Mouse (Mus musculus): ENCODE results near the gene Spns2. TPM values are rescaled to one million over a fixed set of nuclear protein-coding genes. Genes with fewer than 3 reads are reported as not detected.
A peak's percentile ranks its signal among the peaks of the same experiment; 100 is the strongest.

Spns2 gene
- polyA plus RNA-seq, 1 experiment from 2014 or later: 5.5 TPM

DNA sequence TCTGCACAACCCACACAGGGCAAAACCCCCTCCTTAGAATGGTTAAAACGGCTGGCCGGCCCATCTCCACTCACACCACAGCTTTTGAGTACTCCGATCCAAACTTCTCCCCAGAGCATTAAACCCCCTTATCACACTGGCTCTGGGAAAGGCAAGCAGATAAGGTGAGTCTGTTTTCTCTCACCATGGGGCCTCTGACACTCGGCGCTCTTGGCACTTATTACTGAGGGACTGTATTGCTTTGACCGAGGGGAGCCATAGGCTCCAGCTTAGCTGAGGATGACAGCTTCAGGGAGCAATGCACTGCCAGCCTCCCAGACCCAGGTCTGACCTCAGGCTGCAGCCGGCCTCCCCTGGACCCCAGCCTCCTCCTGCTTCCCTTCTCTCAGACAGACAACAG lies 82.1 kb downstream of the Spns2 start:
- Histone ChIP-seq H3K36me3 (no peaks in the 10 kb centered on the region), H3K4me1 (replicated peaks) (peaks cover 37% of the 10 kb centered on the region), H3K4me3 (replicated peaks) (no peak overlapping the region), H3K27me3 (peaks cover 40% of the 10 kb centered on the region), H3K27ac (no peak overlapping the region), H3K4me2 (peak overlapping the region; percentile 35), H3K9ac (no peak overlapping the region), H3K9me3 (replicated peaks) (no peaks in the 10 kb centered on the region)
- DNase-seq (no peak), ATAC-seq (ENCODE audit: low read depth) (no peak)
- 6% methylated on average over 7 of the region's 7 CpGs for WGBS (ENCODE audit: insufficient replicate concordance)

DNA sequence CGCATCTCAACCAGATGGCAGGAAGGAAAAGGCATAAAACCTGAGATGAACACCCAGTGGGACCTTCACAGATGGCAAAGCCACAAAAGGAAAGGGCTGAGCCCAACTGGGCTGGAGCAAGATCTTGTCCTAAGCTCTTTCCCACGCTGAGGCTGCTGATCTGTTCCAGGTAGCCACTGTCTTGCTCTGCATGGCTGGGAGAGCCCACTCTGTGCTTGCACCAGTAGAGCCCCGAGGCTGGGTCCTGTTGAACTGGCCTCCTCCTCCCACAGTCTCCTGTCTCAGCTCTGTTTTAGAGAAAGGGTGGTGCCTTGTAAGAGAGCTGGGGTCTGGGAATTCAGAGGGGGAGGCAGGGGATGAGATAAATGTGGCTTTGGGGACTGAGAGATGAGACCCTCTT lies 82.6 kb downstream of the Spns2 start:
- Histone ChIP-seq H3K4me1 (replicated peaks) (peaks cover 37% of the 10 kb centered on the region), H3K27ac (no peak overlapping the region), H3K9me3 (replicated peaks) (no peaks in the 10 kb centered on the region), H3K36me3 (no peaks in the 10 kb centered on the region), H3K4me3 (replicated peaks) (no peak overlapping the region), H3K9ac (no peak overlapping the region), H3K27me3 (peaks cover 35% of the 10 kb centered on the region), H3K4me2 (peak overlapping the region; percentile 35)
- DNase-seq (no peak), ATAC-seq (ENCODE audit: low read depth) (no peak)
- 28% methylated on average over 3 of the region's 3 CpGs for WGBS (ENCODE audit: insufficient replicate concordance)

DNA sequence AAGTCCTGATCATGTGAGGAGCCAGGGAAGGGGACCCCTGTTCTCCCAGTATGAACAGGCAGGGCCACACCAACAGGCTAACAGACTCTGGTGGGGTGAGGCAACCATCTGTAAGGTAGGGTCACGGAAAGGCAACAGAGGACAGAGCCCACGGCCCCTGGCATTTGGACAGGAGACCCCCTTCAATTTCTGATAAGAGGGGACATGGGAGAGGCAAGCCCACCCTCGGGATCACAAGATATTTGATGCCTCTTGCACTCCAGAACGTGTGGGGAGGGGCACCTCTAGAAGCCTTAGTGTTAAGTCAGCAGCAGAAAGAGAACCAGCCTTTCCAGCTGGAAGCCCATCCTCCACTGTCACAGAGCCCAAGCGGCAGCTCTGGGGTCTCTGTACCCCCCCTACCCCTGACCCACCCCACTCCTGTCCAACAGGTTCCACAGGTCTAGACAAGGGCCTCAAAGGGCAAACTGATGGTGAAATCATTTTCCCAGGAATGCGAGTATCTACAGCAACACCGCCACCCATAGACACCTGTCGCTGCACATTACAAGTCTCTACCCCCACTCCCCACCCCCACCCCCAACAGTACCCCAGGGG lies 83.5 kb downstream of the Spns2 start:
- Histone ChIP-seq H3K4me2 (no peak overlapping the region), H3K4me3 (replicated peaks) (no peak overlapping the region), H3K9ac (no peak overlapping the region), H3K36me3 (no peaks in the 10 kb centered on the region), H3K4me1 (replicated peaks) (peaks cover 29% of the 10 kb centered on the region), H3K27ac (no peak overlapping the region), H3K9me3 (replicated peaks) (no peaks in the 10 kb centered on the region), H3K27me3 (peaks cover 26% of the 10 kb centered on the region)
- 57% methylated on average over 8 of the region's 8 CpGs for WGBS (ENCODE audit: insufficient replicate concordance)
- ATAC-seq (ENCODE audit: low read depth) (no peak), DNase-seq (no peak)

DNA sequence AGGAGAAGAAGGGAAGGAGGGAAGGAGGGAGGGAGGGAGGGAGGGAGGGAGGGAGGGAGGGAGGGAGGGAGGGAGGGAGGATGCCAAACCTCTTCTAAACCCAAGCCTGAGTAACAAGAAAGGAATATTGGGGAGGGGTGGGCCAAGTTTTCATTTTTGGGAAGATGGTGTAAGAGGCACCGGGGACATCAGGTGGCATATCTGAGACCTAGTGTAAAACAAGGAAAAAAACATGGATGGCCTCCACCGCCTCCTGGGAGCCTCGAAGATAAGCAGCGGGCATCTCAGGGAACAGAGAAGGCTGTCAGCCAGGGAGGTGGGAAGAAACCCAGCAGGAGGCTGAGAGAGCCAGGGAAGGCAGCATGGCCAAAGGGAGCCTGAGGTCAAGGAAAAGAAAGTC lies 84.2 kb downstream of the Spns2 start:
- 64% methylated on average over 4 of the region's 4 CpGs for WGBS (ENCODE audit: insufficient replicate concordance)
- no peak overlapping the region for H3K27ac ChIP-seq
- H3K27me3 ChIP-seq: peaks cover 20% of the 10 kb centered on the region
- H3K4me1 ChIP-seq (replicated peaks): peaks cover 23% of the 10 kb centered on the region
- no peak for ATAC-seq (ENCODE audit: low read depth)
- DNase-seq: no peak
- no peak overlapping the region for H3K9ac ChIP-seq
- no peak overlapping the region for H3K4me3 ChIP-seq (replicated peaks)
- no peaks in the 10 kb centered on the region for H3K36me3 ChIP-seq
- H3K4me2 ChIP-seq: no peak overlapping the region
- H3K9me3 ChIP-seq (replicated peaks): no peaks in the 10 kb centered on the region

DNA sequence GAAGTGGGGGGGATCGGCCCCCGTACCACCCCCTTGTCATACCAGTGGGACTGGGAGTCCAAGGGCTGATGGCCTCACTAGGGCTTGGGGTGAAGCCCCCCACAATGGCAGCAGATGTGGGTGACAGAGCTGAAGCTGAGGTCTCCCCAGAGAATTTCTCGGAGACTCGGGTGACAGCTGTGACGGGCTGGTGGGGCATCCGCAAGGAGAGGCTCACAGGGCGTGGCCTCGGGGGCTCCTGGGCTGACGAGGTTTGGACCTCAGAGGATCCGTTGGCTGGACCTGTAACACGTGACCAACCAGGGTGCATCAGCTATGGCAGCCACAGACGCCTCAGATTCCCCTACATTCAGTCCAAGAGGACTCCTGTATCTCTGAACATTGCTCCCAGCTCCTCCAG lies 86.7 kb downstream of the Spns2 start:
- Histone ChIP-seq H3K36me3 (no peaks in the 10 kb centered on the region), H3K27me3 (peaks cover 10% of the 10 kb centered on the region; the same call in 1 of the 2 replicates), H3K4me3 (replicated peaks) (no peak overlapping the region), H3K4me1 (replicated peaks) (peaks cover 14% of the 10 kb centered on the region), H3K9ac (no peak overlapping the region), H3K27ac (no peak overlapping the region), H3K4me2 (no peak overlapping the region), H3K9me3 (replicated peaks) (no peaks in the 10 kb centered on the region)
- ATAC-seq (ENCODE audit: low read depth): no peak
- no peak for DNase-seq
- 70% methylated on average over 12 of the region's 12 CpGs for WGBS (ENCODE audit: insufficient replicate concordance)

DNA sequence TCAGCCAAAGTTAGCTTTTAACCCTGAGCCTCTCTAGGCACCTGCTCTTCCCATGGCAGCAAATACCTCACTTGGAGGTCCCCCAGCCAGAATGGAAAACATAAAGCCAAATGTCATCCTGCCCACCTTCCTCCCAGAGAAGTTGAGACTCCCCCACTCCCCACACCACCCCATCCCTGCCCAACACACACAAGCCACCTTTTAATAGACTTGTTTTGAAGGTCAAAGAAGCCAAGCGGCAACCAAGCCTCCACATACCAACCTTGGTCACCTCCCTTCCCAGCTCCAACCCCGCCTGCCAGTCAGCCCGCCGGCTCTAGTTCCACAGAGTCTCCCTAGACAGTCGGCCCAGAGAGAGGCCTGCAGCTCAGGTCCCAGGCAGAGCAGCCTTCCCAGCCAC lies 87.7 kb downstream of the Spns2 start:
- Histone ChIP-seq H3K9me3 (replicated peaks) (no peaks in the 10 kb centered on the region), H3K27ac (no peak overlapping the region), H3K4me1 (replicated peaks) (peaks cover 11% of the 10 kb centered on the region), H3K9ac (no peak overlapping the region), H3K36me3 (no peaks in the 10 kb centered on the region), H3K27me3 (peaks cover 10% of the 10 kb centered on the region; the same call in 1 of the 2 replicates), H3K4me3 (replicated peaks) (no peak overlapping the region), H3K4me2 (no peak overlapping the region)
- DNase-seq (no peak), ATAC-seq (ENCODE audit: low read depth) (no peak)
- 70% methylated on average over 5 of the region's 5 CpGs for WGBS (ENCODE audit: insufficient replicate concordance)

Other genes with a start within 250 kb of the Spns2 start
- gene Slc13a5, start 222.7 kb downstream of the Spns2 start, polyA plus RNA-seq (2015; fragmentation: Nextera tagmentation; extraction: Ambion mirVana): not detected in 2 replicates
- gene Xaf1, start 188.3 kb downstream of the Spns2 start, polyA plus RNA-seq (2015; fragmentation: Nextera tagmentation; extraction: Ambion mirVana): 2.7 and 4.0 TPM in 2 replicates
- not detected in 2 replicates for gene Fbxo39, start 175.5 kb downstream of the Spns2 start, polyA plus RNA-seq (2015; fragmentation: Nextera tagmentation; extraction: Ambion mirVana)
- not detected in 2 replicates for gene Tekt1, start 127.5 kb downstream of the Spns2 start, polyA plus RNA-seq (2015; fragmentation: Nextera tagmentation; extraction: Ambion mirVana)
- 5.4 and 5.5 TPM in 2 replicates for gene Smtnl2, start 78.2 kb downstream of the Spns2 start, polyA plus RNA-seq (2015; fragmentation: Nextera tagmentation; extraction: Ambion mirVana)
- gene Ggt6, start 54.4 kb downstream of the Spns2 start, polyA plus RNA-seq (2015; fragmentation: Nextera tagmentation; extraction: Ambion mirVana): not detected in 2 replicates
- 129 and 138 TPM in 2 replicates for gene Mybbp1a, start 48.5 kb downstream of the Spns2 start, polyA plus RNA-seq (2015; fragmentation: Nextera tagmentation; extraction: Ambion mirVana)
- 1.5 and 2.0 TPM in 2 replicates for gene Spns3, start 60.6 kb upstream of the Spns2 start, polyA plus RNA-seq (2015; fragmentation: Nextera tagmentation; extraction: Ambion mirVana)
- 24.8 and 33.3 TPM in 2 replicates for gene Ube2g1, start 117.4 kb upstream of the Spns2 start, polyA plus RNA-seq (2015; fragmentation: Nextera tagmentation; extraction: Ambion mirVana)
- 9.2 and 11.8 TPM in 2 replicates for gene Ankfy1, start 200.1 kb upstream of the Spns2 start, polyA plus RNA-seq (2015; fragmentation: Nextera tagmentation; extraction: Ambion mirVana)

Measured in liver, embryonic 13.5 days (tissue).